Mouse (Mus musculus) forebrain, embryonic 10.5 days (tissue): ENCODE results near the gene Btd. TPM values are rescaled to one million over a fixed set of nuclear protein-coding genes. Genes with fewer than 3 reads are reported as not detected.

Experiments
- DNase-seq: peaks from one replicate; pipeline ENCODE4 v3.0.0-alpha.2; 2017; ENCODE audit warnings: low spot score; ENCODE audit errors: extremely low spot score
- H3K27ac ChIP-seq: fragments of 300-500 bp; sonication (generic); 2 replicates; pipeline ENCODE4 v1.5.1; 2016; ENCODE audit warnings: mild to moderate bottlenecking
- H3K27me3 ChIP-seq: fragments of 300-500 bp; sonication (generic); 2 replicates; pipeline ENCODE4 v1.6.1; 2016; ENCODE audit warnings: mild to moderate bottlenecking; ENCODE audit not compliant: poor library complexity, severe bottlenecking
- H3K36me3 ChIP-seq: fragments of 300-500 bp; sonication (generic); replicated peaks from 2 replicates; pipeline ENCODE4 v1.6.1; 2016; ENCODE audit warnings: mild to moderate bottlenecking, moderate library complexity
- H3K4me1 ChIP-seq: fragments of 300-500 bp; sonication (generic); 2 replicates; pipeline ENCODE4 v1.6.1; 2016
- H3K4me3 ChIP-seq: fragments of 300-500 bp; sonication (generic); 2 replicates; pipeline ENCODE4 v1.5.1; 2016; ENCODE audit warnings: mild to moderate bottlenecking, moderate library complexity
- H3K9me3 ChIP-seq: fragments of 300-500 bp; sonication (generic); 2 replicates; pipeline ENCODE4 v1.6.1; 2016; ENCODE audit warnings: mild to moderate bottlenecking, moderate library complexity
- WGBS: fragments of 180-500 bp; shearing (Covaris S2); methylation state at CpG from one replicate; pipeline ENCODE4 v1.1.7; 2016; 5-methylcytosine and 5-hydroxymethylcytosine counted together
- polyA plus RNA-seq: library from polyadenylated mRNA; unstranded; fragments of >200 nt; fragmentation: Nextera tagmentation; extraction: Ambion mirVana; gene quantifications from 2 replicates; pipeline ENCODE4 v1.2.1, GENCODE M21; 2016

Btd gene
- polyA plus RNA-seq, 1 experiment from 2014 or later = 11.8 TPM

GRCm38 (mm10) chr14:31709343-31709742 is 68.5 kb downstream of the Btd start:
- no peaks in the 10 kb centered on the region for H3K27me3 ChIP-seq
- no peak for DNase-seq

GRCm38 (mm10) chr14:31715669-31716068 is 74.8 kb downstream of the Btd start:
- DNase-seq = no peak
- Histone ChIP-seq H3K9me3 (no peaks in the 10 kb centered on the region), H3K27me3 (no peaks in the 10 kb centered on the region), H3K4me3 (no peak overlapping the region), H3K36me3 (peaks cover 98% of the 10 kb centered on the region), H3K27ac (no peak overlapping the region), H3K4me1 (no peaks in the 10 kb centered on the region)

More at GRCm38 (mm10) chr14:31709343-31709742, 68.5 kb downstream of the Btd start:
- Histone ChIP-seq H3K9me3 (no peaks in the 10 kb centered on the region), H3K4me3 (no peak overlapping the region), H3K27ac (no peak overlapping the region), H3K4me1 (no peaks in the 10 kb centered on the region), H3K36me3 (peaks cover 89% of the 10 kb centered on the region)
- 87% methylated on average over 1 of the region's 1 CpGs for WGBS

- DNase-seq = no peak
- Histone ChIP-seq H3K4me1 (no peaks in the 10 kb centered on the region), H3K4me3 (no peak overlapping the region), H3K36me3 (peaks cover 92% of the 10 kb centered on the region), H3K27ac (no peak overlapping the region), H3K27me3 (no peaks in the 10 kb centered on the region), H3K9me3 (no peaks in the 10 kb centered on the region)
- 96% methylated on average over 5 of the region's 5 CpGs for WGBS
These were observed 76.5 kb downstream of the Btd start for GRCm38 (mm10) chr14:31717360-31717759.

Other genes with a start within 250 kb of the Btd start
- 17.6 and 18.3 TPM in 2 replicates for gene Sh3bp5, start 204.9 kb upstream of the Btd start, polyA plus RNA-seq
- 28.4 and 29.1 TPM in 2 replicates for gene Eaf1, start 146.6 kb upstream of the Btd start, polyA plus RNA-seq
- 79.1 and 79.9 TPM in 2 replicates for gene Mettl6, start 146.0 kb upstream of the Btd start, polyA plus RNA-seq
- gene Colq, start 49.7 kb upstream of the Btd start, polyA plus RNA-seq = 0.16 and 0.22 TPM in 2 replicates
- 0.10 and 1.5 TPM in 2 replicates for gene Gm49387, start 150 bp upstream of the Btd start, polyA plus RNA-seq
- 6.0 and 7.1 TPM in 2 replicates for gene Hacl1, start 258 bp downstream of the Btd start, polyA plus RNA-seq
- gene Ankrd28, start 189.6 kb downstream of the Btd start, polyA plus RNA-seq = 13.3 and 14.1 TPM in 2 replicates